Mouse (Mus musculus) liver, embryonic 11.5 days (tissue): ENCODE data around the gene Foxp1. TPM values are rescaled to one million over a fixed set of nuclear protein-coding genes. Genes with fewer than 3 reads are reported as not detected.
A peak's percentile ranks its signal among the peaks of the same experiment; 100 is the strongest.

Experiments used
- ATAC-seq: fragments of 200-750 bp; cut with Nextera tagmentation; replicated peaks from 2 replicates; pipeline ENCODE4 v1.8.0; 2017; ENCODE audit warnings: moderate number of reproducible peaks, mild to moderate bottlenecking, moderate TSS enrichment, moderate library complexity; ENCODE audit not compliant: low FRiP score
- DNase-seq: peaks from one replicate; pipeline ENCODE4 v3.0.0-alpha.2; 2017; ENCODE audit warnings: low spot score
- H3K27ac ChIP-seq: fragments of 300-500 bp; sonication (generic); 2 replicates; pipeline ENCODE4 v1.5.1; 2014; ENCODE audit warnings: mild to moderate bottlenecking, low read depth, low read length, control low read depth
- H3K27me3 ChIP-seq: fragments of 300-500 bp; sonication (generic); replicated peaks from 2 replicates; pipeline ENCODE4 v1.6.1; 2014; ENCODE audit warnings: low read length, mixed read lengths; ENCODE audit not compliant: control insufficient read depth, insufficient read depth
- H3K36me3 ChIP-seq: fragments of 300-500 bp; sonication (generic); 2 replicates; pipeline ENCODE4 v1.6.1; 2014; ENCODE audit warnings: mild to moderate bottlenecking, low read length, moderate library complexity, mixed read lengths; ENCODE audit not compliant: control insufficient read depth, insufficient read depth
- H3K4me1 ChIP-seq: fragments of 300-500 bp; sonication (generic); replicated peaks from 2 replicates; pipeline ENCODE4 v1.6.1; 2014; ENCODE audit warnings: low read length, mixed read lengths; ENCODE audit not compliant: control insufficient read depth, insufficient read depth
- H3K4me2 ChIP-seq: fragments of 300-500 bp; sonication (generic); 2 replicates; pipeline ENCODE4 v1.6.1; 2014; ENCODE audit warnings: mild to moderate bottlenecking, control low read depth, moderate library complexity
- H3K4me3 ChIP-seq: fragments of 300-500 bp; sonication (generic); 2 replicates; pipeline ENCODE4 v1.5.1; 2014; ENCODE audit warnings: low read depth, low read length, control low read depth
- H3K9ac ChIP-seq: fragments of 300-500 bp; sonication (generic); 2 replicates; pipeline ENCODE4 v1.6.1; 2014; ENCODE audit warnings: low read depth, low read length, control low read depth
- H3K9me3 ChIP-seq: fragments of 300-500 bp; sonication (generic); 2 replicates; pipeline ENCODE4 v1.6.1; 2016; ENCODE audit warnings: low read length, inconsistent platforms, mixed read lengths; ENCODE audit not compliant: control insufficient read depth
- WGBS: fragments of 180-500 bp; shearing (Covaris S2); extraction: QIAGEN DNeasy Blood & Tissue Kit; methylation state at CpG from one replicate; pipeline ENCODE4 v1.1.7; 2014; 5-methylcytosine and 5-hydroxymethylcytosine counted together
- polyA plus RNA-seq: library from polyadenylated mRNA; unstranded; fragments of >200 nt; fragmentation: Nextera tagmentation; extraction: Ambion mirVana; gene quantifications from 2 replicates; pipeline ENCODE4 v1.2.1, GENCODE M21; 2014

Gene Foxp1
- polyA plus RNA-seq, 1 experiment from 2014 or later: 62.1 TPM

GRCm38 (mm10) chr6:99268171-99269061, 254.1 kb downstream of the Foxp1 start:
- Histone ChIP-seq H3K9me3 (no peaks in the 10 kb centered on the region), H3K4me1 (peaks cover 18% of the 10 kb centered on the region), H3K4me3 (no peak overlapping the region), H3K4me2 (no peak overlapping the region), H3K27me3 (no peaks in the 10 kb centered on the region), H3K36me3 (no peaks in the 10 kb centered on the region), H3K9ac (no peak overlapping the region), H3K27ac (no peak overlapping the region)
- 77% methylated on average over 20 of the region's 20 CpGs for WGBS
- DNase-seq (no peak), ATAC-seq (no peak)

- 35% methylated on average over 13 of the region's 13 CpGs for WGBS
- DNase-seq: no peak
- Histone ChIP-seq H3K4me3 (peak overlapping the region; percentile 27), H3K9me3 (no peaks in the 10 kb centered on the region), H3K4me1 (peaks cover 30% of the 10 kb centered on the region), H3K36me3 (no peaks in the 10 kb centered on the region), H3K27me3 (no peaks in the 10 kb centered on the region), H3K27ac (peak overlapping the region; percentile 36; the same call in 1 of the 2 replicates), H3K9ac (peak overlapping the region; percentile 38; the same call in 1 of the 2 replicates), H3K4me2 (peak overlapping the region; percentile 52)
- no peak for ATAC-seq
These were observed 256.4 kb downstream of the Foxp1 start for GRCm38 (mm10) chr6:99265945-99266656.

GRCm38 (mm10) chr6:99265173-99265572, 257.3 kb downstream of the Foxp1 start:
- WGBS: 36% methylated on average over 4 of the region's 4 CpGs
- Histone ChIP-seq H3K9me3 (no peaks in the 10 kb centered on the region), H3K4me2 (peak overlapping the region; percentile 52; the same call in 1 of the 2 replicates), H3K4me3 (no peak overlapping the region), H3K4me1 (peaks cover 30% of the 10 kb centered on the region), H3K9ac (no peak overlapping the region), H3K27ac (no peak overlapping the region), H3K36me3 (no peaks in the 10 kb centered on the region), H3K27me3 (no peaks in the 10 kb centered on the region)
- DNase-seq (no peak), ATAC-seq (no peak)

- Histone ChIP-seq H3K27ac (peak overlapping the region; percentile 5), H3K4me2 (peak overlapping the region; percentile 33), H3K4me3 (no peak overlapping the region), H3K4me1 (peaks cover 30% of the 10 kb centered on the region), H3K9ac (no peak overlapping the region), H3K36me3 (no peaks in the 10 kb centered on the region), H3K27me3 (no peaks in the 10 kb centered on the region), H3K9me3 (no peaks in the 10 kb centered on the region)
- no peak for DNase-seq
- ATAC-seq: no peak; the same call in 1 of the 2 replicates
- WGBS: 26% methylated on average over 13 of the region's 13 CpGs
These were observed 258.1 kb downstream of the Foxp1 start for GRCm38 (mm10) chr6:99264192-99265093.

- Histone ChIP-seq H3K27me3 (no peaks in the 10 kb centered on the region), H3K36me3 (no peaks in the 10 kb centered on the region), H3K9me3 (no peaks in the 10 kb centered on the region), H3K27ac (peak overlapping the region; percentile 32), H3K4me2 (peak overlapping the region; percentile 33), H3K9ac (no peak overlapping the region), H3K4me1 (peaks cover 30% of the 10 kb centered on the region), H3K4me3 (no peak overlapping the region)
- ATAC-seq: no peak
- 38% methylated on average over 2 of the region's 2 CpGs for WGBS
- no peak for DNase-seq
These were observed 258.7 kb downstream of the Foxp1 start for GRCm38 (mm10) chr6:99263886-99264185.

- H3K9ac ChIP-seq: no peak overlapping the region
- no peaks in the 10 kb centered on the region for H3K9me3 ChIP-seq
- H3K4me1 ChIP-seq: peaks cover 30% of the 10 kb centered on the region
- no peaks in the 10 kb centered on the region for H3K27me3 ChIP-seq
- DNase-seq (no peak), ATAC-seq (no peak)
- H3K4me3 ChIP-seq: no peak overlapping the region
- H3K27ac ChIP-seq: peak overlapping the region; percentile 32; the same call in 1 of the 2 replicates
- 13% methylated on average over 12 of the region's 12 CpGs for WGBS
- no peaks in the 10 kb centered on the region for H3K36me3 ChIP-seq
- peak overlapping the region; percentile 33 for H3K4me2 ChIP-seq
These were observed 259.2 kb downstream of the Foxp1 start for GRCm38 (mm10) chr6:99263061-99263885.

- Histone ChIP-seq H3K4me2 (no peak overlapping the region), H3K9me3 (no peaks in the 10 kb centered on the region), H3K27ac (no peak overlapping the region), H3K36me3 (no peaks in the 10 kb centered on the region), H3K4me1 (peaks cover 29% of the 10 kb centered on the region), H3K27me3 (no peaks in the 10 kb centered on the region), H3K9ac (no peak overlapping the region), H3K4me3 (no peak overlapping the region)
- 52% methylated on average over 4 of the region's 4 CpGs for WGBS
- ATAC-seq (no peak), DNase-seq (no peak)
These were observed 260.8 kb downstream of the Foxp1 start for GRCm38 (mm10) chr6:99261737-99262130.
